Mouse (Mus musculus): ENCODE measurements around the gene Klhl41. TPM values are rescaled to one million over a fixed set of nuclear protein-coding genes. Genes with fewer than 3 reads are reported as not detected.

The Klhl41 gene
- polyA plus RNA-seq, 1 experiment = 0.31 TPM

DNA sequence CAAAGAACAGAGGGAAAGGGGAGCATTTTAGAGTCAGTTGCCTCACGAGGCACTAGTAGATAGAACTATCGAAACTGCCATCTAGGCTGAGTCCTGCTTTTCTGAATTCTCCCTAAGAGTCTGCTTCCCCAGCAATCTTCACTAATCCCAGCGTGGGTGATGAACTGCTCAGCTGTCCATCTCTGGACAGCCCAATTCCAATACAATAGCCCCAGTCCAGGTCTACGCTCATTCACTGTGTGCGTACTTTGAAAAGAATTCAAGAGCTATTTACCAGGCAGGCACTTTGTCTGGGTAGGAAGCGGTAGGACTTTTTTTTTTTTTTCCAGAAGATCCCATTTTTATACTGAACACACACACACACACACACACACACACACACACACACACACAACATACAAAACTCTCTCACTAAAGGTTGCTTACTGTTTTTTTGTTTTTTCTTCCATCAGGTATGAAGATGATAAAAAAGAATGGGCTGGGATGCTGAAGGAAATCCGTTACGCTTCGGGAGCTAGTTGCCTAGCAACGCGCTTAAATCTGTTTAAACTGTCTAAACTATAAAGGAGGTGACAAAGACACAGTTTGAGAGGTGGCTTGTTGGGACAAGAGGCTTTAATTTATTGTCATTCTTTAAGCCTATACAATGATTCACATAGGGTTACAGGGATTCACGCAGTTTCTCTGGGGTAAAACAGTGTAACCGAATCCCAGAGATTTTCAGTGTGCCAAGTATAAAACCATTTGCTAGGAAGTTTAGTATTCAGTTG is 13.3 kb downstream of the Klhl41 start:
- DNase-seq (ENCODE audit: low read depth) = no peak

DNA sequence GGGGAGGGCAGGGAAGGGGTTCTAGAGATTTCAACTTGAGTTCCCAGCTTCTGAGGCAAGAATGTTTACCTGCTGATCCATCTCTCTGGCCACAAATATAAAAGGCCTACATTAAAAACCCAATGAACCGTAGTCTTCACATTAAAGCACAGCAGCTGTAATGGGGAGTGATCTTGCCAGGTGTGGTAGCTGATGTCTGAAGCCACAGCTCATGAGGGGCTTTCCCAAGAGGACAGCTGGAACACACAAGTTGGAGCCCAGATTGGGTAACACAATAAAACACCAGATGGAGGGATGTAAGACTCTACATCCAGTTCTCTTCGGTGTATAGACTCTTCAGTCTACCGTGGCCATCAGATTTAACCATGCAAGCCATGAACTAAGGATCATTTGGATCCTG is 14.6 kb downstream of the Klhl41 start:
- no peak for DNase-seq (ENCODE audit: low read depth)

- DNase-seq (ENCODE audit: low read depth) = no peak
Measured at GRCm38 (mm10) chr2:69690214-69690613, 20.3 kb downstream of the Klhl41 start.

GRCm38 (mm10) chr2:69690843-69691242 is 20.9 kb downstream of the Klhl41 start:
- DNase-seq (ENCODE audit: low read depth) = no peak

DNA sequence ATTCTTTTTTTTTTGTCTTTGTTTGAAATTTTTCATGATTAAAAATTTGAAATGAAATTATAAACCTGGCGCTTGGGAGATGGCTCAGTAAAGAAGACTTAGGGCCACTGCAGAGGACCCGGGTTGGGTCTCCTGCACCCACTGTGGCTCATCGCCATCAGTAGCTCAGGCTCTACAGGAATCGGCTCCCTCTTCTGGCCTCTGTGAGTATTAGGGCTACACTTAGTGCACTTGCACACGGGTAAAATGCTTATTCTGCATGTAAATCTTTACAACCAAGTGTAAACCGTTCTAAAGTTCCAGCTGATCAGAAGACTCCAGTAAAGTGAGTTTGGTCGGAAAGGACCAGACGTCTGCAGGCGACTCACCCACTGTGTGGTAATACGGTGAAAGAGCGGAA is 23.6 kb downstream of the Klhl41 start:
- DNase-seq (ENCODE audit: low read depth) = no peak

- DNase-seq (ENCODE audit: low read depth) = no peak
Measured at GRCm38 (mm10) chr2:69700446-69700845, 30.5 kb downstream of the Klhl41 start.

GRCm38 (mm10) chr2:69712171-69712570 is 42.3 kb downstream of the Klhl41 start:
- no peak for DNase-seq (ENCODE audit: low read depth)

DNA sequence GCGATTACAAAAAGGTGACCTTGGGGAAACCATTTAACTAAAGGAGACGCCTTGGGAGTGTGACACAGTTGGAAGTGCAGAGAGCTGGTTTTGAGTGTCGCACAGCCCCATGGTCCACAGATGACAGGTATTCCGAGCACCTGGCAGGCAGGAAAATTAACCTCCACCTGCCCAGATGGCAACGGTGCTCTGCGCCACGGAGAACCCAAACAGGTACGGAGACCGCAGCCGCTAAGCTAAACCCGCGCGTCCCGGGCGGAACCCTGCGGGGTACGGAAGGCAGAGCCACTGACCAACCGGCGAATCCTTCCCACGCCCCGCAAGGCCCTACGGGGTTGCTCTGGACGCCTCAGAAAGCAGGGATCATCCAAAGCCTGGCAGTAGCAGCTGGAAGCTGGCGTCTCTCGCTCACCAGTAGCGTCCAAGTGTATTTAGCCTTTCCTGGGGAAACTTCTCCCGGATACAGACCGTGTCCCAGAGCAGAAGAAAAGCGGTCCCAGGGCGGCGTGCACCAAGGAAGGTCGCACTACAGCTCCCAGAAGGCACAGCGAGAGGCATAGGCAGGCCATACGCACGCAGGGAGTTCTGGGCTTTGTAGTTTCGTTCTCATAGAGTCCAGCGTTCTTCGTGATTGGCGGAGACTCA is 43.2 kb downstream of the Klhl41 start, which contains the start of gene Fastkd1:
Gene Fastkd1 (minus strand): TSS at position 536 of the 645 bp plus-strand sequence.
- no peak for DNase-seq (ENCODE audit: low read depth)

- no peak for DNase-seq (ENCODE audit: low read depth)
Measured at GRCm38 (mm10) chr2:69713626-69714014, 43.7 kb downstream of the Klhl41 start.

DNA sequence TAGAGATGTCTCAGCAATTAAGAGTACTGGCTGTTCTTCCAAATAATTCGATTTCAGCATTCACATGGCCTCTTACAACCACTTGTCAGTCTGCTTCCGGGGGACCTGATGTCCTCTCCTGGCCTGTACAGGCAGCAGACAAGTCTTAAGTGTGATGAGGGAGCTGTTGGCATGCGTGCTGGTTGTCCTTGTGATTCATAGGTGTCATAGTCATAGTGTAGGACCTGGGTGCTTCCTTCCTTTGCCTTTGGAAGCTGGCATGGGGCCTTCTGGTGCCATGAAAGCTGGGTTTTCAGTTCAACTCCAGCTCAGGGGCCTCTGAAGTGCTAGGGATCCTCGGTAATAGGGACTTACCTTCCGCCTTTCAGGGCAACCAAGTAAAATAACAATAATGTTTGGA is 44.2 kb downstream of the Klhl41 start:
- no peak for DNase-seq (ENCODE audit: low read depth)

- DNase-seq (ENCODE audit: low read depth) = no peak
Measured at GRCm38 (mm10) chr2:69716483-69716882, 46.6 kb downstream of the Klhl41 start.

DNA sequence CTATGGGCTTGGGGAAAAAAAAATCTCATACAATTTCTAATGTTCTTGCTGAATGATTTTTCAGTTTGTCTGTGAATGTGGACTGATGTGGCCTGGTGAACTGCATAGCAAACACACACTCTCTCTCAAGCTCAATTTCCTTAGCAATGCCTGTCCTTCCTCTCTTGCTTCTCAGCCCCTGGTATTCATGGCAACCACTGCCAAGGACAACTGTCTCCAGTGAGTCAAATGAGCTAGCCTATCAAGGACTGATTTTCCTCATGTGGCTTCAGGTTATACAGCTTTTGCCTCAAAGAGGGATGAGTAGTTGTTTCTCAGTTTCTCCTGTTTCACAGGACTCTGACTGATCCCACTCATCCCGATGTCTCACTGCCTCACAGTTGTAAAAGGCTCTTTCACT is 49.2 kb downstream of the Klhl41 start:
- no peak for DNase-seq (ENCODE audit: low read depth)

- DNase-seq (ENCODE audit: low read depth) = no peak
Measured at GRCm38 (mm10) chr2:69722273-69722649, 52.3 kb downstream of the Klhl41 start, which contains the start of gene Ppig. TSS of gene Ppig (plus strand) at chr2:69722545.

- DNase-seq (ENCODE audit: low read depth) = peak; percentile 33
Measured at GRCm38 (mm10) chr2:69722650-69723518, 53.0 kb downstream of the Klhl41 start.

GRCm38 (mm10) chr2:69723519-69723825 is 53.6 kb downstream of the Klhl41 start:
- no peak for DNase-seq (ENCODE audit: low read depth)

Other genes starting within 250 kb of the Klhl41 start
- 14.7 and 28.4 TPM in 2 replicates for gene Lrp2, start 84.1 kb upstream of the Klhl41 start, polyA plus RNA-seq (2012; rRNA removed)
- 4.9 and 5.2 TPM in 2 replicates for gene Bbs5, start 22.9 kb upstream of the Klhl41 start, polyA plus RNA-seq (2012; rRNA removed)
- 5.4 and 6.2 TPM in 2 replicates for gene Fastkd1, start 43.4 kb downstream of the Klhl41 start, polyA plus RNA-seq (2012; rRNA removed)
- 2.9 and 3.4 TPM in 2 replicates for gene Ppig, start 52.4 kb downstream of the Klhl41 start, polyA plus RNA-seq (2012; rRNA removed)
- 0.51 TPM in 2 replicates for gene Ccdc173, start 119.5 kb downstream of the Klhl41 start, polyA plus RNA-seq (2012; rRNA removed)
- 34.5 and 47.7 TPM in 2 replicates for gene Phospho2, start 119.5 kb downstream of the Klhl41 start, polyA plus RNA-seq (2012; rRNA removed)
- gene Klhl23, start 151.8 kb downstream of the Klhl41 start, polyA plus RNA-seq (2012; rRNA removed) = 11.0 and 11.8 TPM in 2 replicates
- 5.3 and 7.5 TPM in 2 replicates for gene Ssb, start 191.4 kb downstream of the Klhl41 start, polyA plus RNA-seq (2012; rRNA removed)
- gene Mettl5, start 215.5 kb downstream of the Klhl41 start, polyA plus RNA-seq (2012; rRNA removed) = 3.0 and 4.1 TPM in 2 replicates
- 19.1 and 21.4 TPM in 2 replicates for gene Ubr3, start 227.1 kb downstream of the Klhl41 start, polyA plus RNA-seq (2012; rRNA removed)

All from gonadal fat pad, adult 2 months (tissue).